Mouse (Mus musculus): ENCODE results near the gene Rps26. TPM values are rescaled to one million over a fixed set of nuclear protein-coding genes. Genes with fewer than 3 reads are reported as not detected.
A peak's percentile ranks its signal among the peaks of the same experiment; 100 is the strongest.

The Rps26 gene
- 100 to 1,000 TPM; 229 to 279 TPM for total RNA-seq (2021)
- polyA plus RNA-seq (2012; rRNA removed): 315 and 337 TPM in 2 replicates
- long read RNA-seq, transcript Rps26-201 (4 exons, 681 nt): major isoform, 146 of 155 reads
- long read RNA-seq, transcript Rps26-202 (3 exons, 596 nt): minor isoform, 5 of 155 reads
- long read RNA-seq, partial matches to known transcripts: 1 of 155 reads
- long read RNA-seq, other reads (novel, unspliced or antisense): 2 of 155 reads

- H3K4me3 ChIP-seq: peak within 1 kb of the TSS; percentile 77
- 1% methylated on average over 40 of the region's 40 CpGs for WGBS
Measured at GRCm38 (mm10) chr10:128626311-128627310, at the start of gene Rps26. Rps26 (minus strand) TSS chr10:128626747.

DNA sequence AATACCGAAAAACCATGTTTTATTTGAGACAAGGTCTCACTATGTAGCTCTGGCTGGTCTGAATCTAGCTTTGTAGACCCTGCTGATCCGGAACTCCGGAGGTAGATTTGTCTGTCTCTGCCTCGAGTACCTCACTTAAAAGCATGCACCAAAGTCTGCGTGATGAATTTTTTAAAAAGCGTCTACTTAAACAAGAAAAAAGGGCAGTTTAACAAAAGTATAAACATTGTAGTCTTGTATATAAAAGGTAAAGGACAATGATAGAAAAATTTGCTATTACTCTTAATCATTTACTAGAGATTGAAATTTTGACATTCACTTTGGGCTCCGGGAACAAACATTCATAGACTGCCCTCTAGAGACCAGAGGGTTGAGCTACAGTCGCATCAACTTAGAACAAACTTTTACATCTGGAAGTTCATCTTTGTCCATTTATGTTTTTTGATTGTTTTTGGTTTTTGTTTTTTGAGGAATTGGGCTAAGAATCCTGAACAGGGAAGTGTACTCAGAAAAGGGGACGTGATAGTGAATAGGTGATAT, 48.0 kb upstream of the Rps26 start:
- no peak for DNase-seq
- no peaks in the 10 kb centered on the region for H3K36me3 ChIP-seq (ENCODE audit: control insufficient read depth, insufficient read depth, low read length)
- no peaks in the 10 kb centered on the region for H3K27me3 ChIP-seq (ENCODE audit: control insufficient read depth, insufficient read depth, low read length)
- peak; percentile 94 for TF ChIP-seq CTCF (IDR thresholded peaks at IDR 0.05)
- TF ChIP-seq POLR2A (IDR thresholded peaks at IDR 0.05; ENCODE audit: insufficient read depth, low read depth, low read length): no peak
- H3K9ac ChIP-seq (ENCODE audit: low read depth, low read length): peak overlapping the region; percentile 86
- peaks cover 5% of the 10 kb centered on the region for H3K4me1 ChIP-seq (ENCODE audit: control insufficient read depth, insufficient read depth, low read length)
- 2% methylated on average over 9 of the region's 9 CpGs for WGBS
- intact Hi-C loops (cut with DNase I): loop anchor here (5.0 kb wide), 3 partner anchors 62 to 127 kb away; partner anchors contain the start of genes Pa2g4, Rpl41 and Zc3h10
- H3K27ac ChIP-seq: peak overlapping the region; percentile 86
- H3K4me3 ChIP-seq: peak overlapping the region; percentile 71
- H3K79me2 ChIP-seq (replicated peaks; ENCODE audit: control insufficient read depth, insufficient read depth, low read length): no peaks in the 10 kb centered on the region

More at GRCm38 (mm10) chr10:128626311-128627310, at the start of gene Rps26:
- Histone ChIP-seq H3K27me3 (ENCODE audit: control insufficient read depth, insufficient read depth, low read length) (no peaks in the 10 kb centered on the region), H3K27ac (peak within 1 kb of the TSS; percentile 100), H3K79me2 (replicated peaks; ENCODE audit: control insufficient read depth, insufficient read depth, low read length) (no peaks in the 10 kb centered on the region), H3K9ac (ENCODE audit: low read depth, low read length) (peak within 1 kb of the TSS; percentile 90), H3K4me1 (ENCODE audit: control insufficient read depth, insufficient read depth, low read length) (peaks cover 3% of the 10 kb centered on the region), H3K36me3 (ENCODE audit: control insufficient read depth, insufficient read depth, low read length) (peaks cover 5% of the 10 kb centered on the region)
- TF ChIP-seq EP300 (IDR thresholded peaks at IDR 0.05; ENCODE audit: insufficient read depth, low read depth, low read length) (0 out of 2 replicates have a peak, but pooled peaks have one; percentile 44), CTCF (IDR thresholded peaks at IDR 0.05) (peak; percentile 74), POLR2A (IDR thresholded peaks at IDR 0.05; ENCODE audit: insufficient read depth, low read depth, low read length) (peak; percentile 95)
- DNase-seq: peak; percentile 85 to 88
- intact Hi-C loops (cut with DNase I): loop anchor here (1.0 to 10.0 kb wide), 5 partner anchors 47 to 324 kb away; partner anchors contain the start of genes Gdf11 and Pan2

- TF ChIP-seq EP300 (IDR thresholded peaks at IDR 0.05; ENCODE audit: insufficient read depth, low read depth, low read length) (peak; percentile 28; the same call in 1 of the 2 replicates), CTCF (IDR thresholded peaks at IDR 0.05) (no peak), POLR2A (IDR thresholded peaks at IDR 0.05; ENCODE audit: insufficient read depth, low read depth, low read length) (peak; percentile 62)
- peak within 1 kb of the TSS; percentile 86 for H3K27ac ChIP-seq
- H3K27me3 ChIP-seq (ENCODE audit: control insufficient read depth, insufficient read depth, low read length): no peaks in the 10 kb centered on the region
- WGBS: under 1% methylated on average over 60 of the region's 60 CpGs
- H3K4me1 ChIP-seq (ENCODE audit: control insufficient read depth, insufficient read depth, low read length): peaks cover 5% of the 10 kb centered on the region
- H3K79me2 ChIP-seq (replicated peaks; ENCODE audit: control insufficient read depth, insufficient read depth, low read length): no peaks in the 10 kb centered on the region
- DNase-seq: peak; percentile 90 to 91
- H3K4me3 ChIP-seq: peak within 1 kb of the TSS; percentile 71
- H3K9ac ChIP-seq (ENCODE audit: low read depth, low read length): peak within 1 kb of the TSS; percentile 86
- H3K36me3 ChIP-seq (ENCODE audit: control insufficient read depth, insufficient read depth, low read length): no peaks in the 10 kb centered on the region
- intact Hi-C loops (cut with DNase I): loop anchor here (1.0 to 5.0 kb wide), 4 partner anchors 48 to 127 kb away; partner anchors contain the start of genes Pa2g4, Rpl41, Rps26 and Zc3h10
Measured at GRCm38 (mm10) chr10:128673763-128674468, 47.4 kb upstream of the Rps26 start, which contains the start of gene Suox. Suox (minus strand) TSS chr10:128674073.

GRCm38 (mm10) chr10:128671148-128671547, 44.6 kb upstream of the Rps26 start:
- no peak for DNase-seq
- Histone ChIP-seq H3K79me2 (replicated peaks; ENCODE audit: control insufficient read depth, insufficient read depth, low read length) (no peaks in the 10 kb centered on the region), H3K27ac (no peak overlapping the region), H3K4me1 (ENCODE audit: control insufficient read depth, insufficient read depth, low read length) (peaks cover 5% of the 10 kb centered on the region), H3K9ac (ENCODE audit: low read depth, low read length) (no peak overlapping the region), H3K36me3 (ENCODE audit: control insufficient read depth, insufficient read depth, low read length) (no peaks in the 10 kb centered on the region), H3K27me3 (ENCODE audit: control insufficient read depth, insufficient read depth, low read length) (no peaks in the 10 kb centered on the region), H3K4me3 (no peak overlapping the region)
- intact Hi-C loops (cut with DNase I): loop anchor here (5.0 kb wide), 3 partner anchors 59 to 124 kb away; partner anchors contain the start of genes Pa2g4, Rpl41 and Zc3h10
- TF ChIP-seq POLR2A (IDR thresholded peaks at IDR 0.05; ENCODE audit: insufficient read depth, low read depth, low read length) (no peak), CTCF (IDR thresholded peaks at IDR 0.05) (no peak), EP300 (IDR thresholded peaks at IDR 0.05; ENCODE audit: insufficient read depth, low read depth, low read length) (no peak)
- WGBS: 94% methylated on average over 9 of the region's 9 CpGs

Data from heart, adult 2 months (tissue).